Mouse (Mus musculus) hindbrain, embryonic 14.5 days (tissue): ENCODE results near the gene Lce1k. TPM values are rescaled to one million over a fixed set of nuclear protein-coding genes. Genes with fewer than 3 reads are reported as not detected.

ENCODE experiments used
- polyA plus RNA-seq: library from polyadenylated mRNA; unstranded; fragments of >200 nt; fragmentation: Nextera tagmentation; extraction: Ambion mirVana; gene quantifications from 2 replicates; pipeline ENCODE4 v1.2.1, GENCODE M21; 2014

Lce1k gene
- polyA plus RNA-seq, 1 experiment from 2014 or later = not detected

Other genes starting within 250 kb of the Lce1k start
- not detected in 2 replicates for gene Ivl, start 234.2 kb downstream of the Lce1k start, polyA plus RNA-seq
- gene Smcp, start 218.9 kb downstream of the Lce1k start, polyA plus RNA-seq = not detected in 2 replicates
- gene 2210017I01Rik, start 200.4 kb downstream of the Lce1k start, polyA plus RNA-seq = not detected in 2 replicates
- not detected in 2 replicates for gene Lce6a, start 186.2 kb downstream of the Lce1k start, polyA plus RNA-seq
- not detected in 2 replicates for gene Lce1a1, start 159.6 kb downstream of the Lce1k start, polyA plus RNA-seq
- gene Lce1b, start 151.0 kb downstream of the Lce1k start, polyA plus RNA-seq = not detected in 2 replicates
- not detected in 2 replicates for gene Lce1a2, start 137.6 kb downstream of the Lce1k start, polyA plus RNA-seq
- gene Lce1c, start 128.6 kb downstream of the Lce1k start, polyA plus RNA-seq = not detected in 2 replicates
- gene Lce1d, start 120.7 kb downstream of the Lce1k start, polyA plus RNA-seq = not detected in 2 replicates
- not detected in 2 replicates for gene Lce1e, start 98.8 kb downstream of the Lce1k start, polyA plus RNA-seq
- gene Lce1f, start 87.5 kb downstream of the Lce1k start, polyA plus RNA-seq = not detected in 2 replicates
- not detected in 2 replicates for gene Gm38119, start 68.8 kb downstream of the Lce1k start, polyA plus RNA-seq
- not detected in 2 replicates for gene Lce1g, start 55.6 kb downstream of the Lce1k start, polyA plus RNA-seq
- not detected in 2 replicates for gene Lce1h, start 42.8 kb downstream of the Lce1k start, polyA plus RNA-seq
- gene Lce1i, start 29.0 kb downstream of the Lce1k start, polyA plus RNA-seq = not detected in 2 replicates
- gene Lce1j, start 17.4 kb downstream of the Lce1k start, polyA plus RNA-seq = not detected in 2 replicates
- gene Kprp, start 19.4 kb upstream of the Lce1k start, polyA plus RNA-seq = not detected in 2 replicates
- gene Lce1l, start 43.4 kb upstream of the Lce1k start, polyA plus RNA-seq = not detected in 2 replicates
- gene 2310050C09Rik, start 62.3 kb upstream of the Lce1k start, polyA plus RNA-seq = not detected in 2 replicates
- gene Lce3a, start 118.3 kb upstream of the Lce1k start, polyA plus RNA-seq = not detected in 2 replicates
- gene Lce3b, start 125.1 kb upstream of the Lce1k start, polyA plus RNA-seq = not detected in 2 replicates
- gene Lce3c, start 136.6 kb upstream of the Lce1k start, polyA plus RNA-seq = not detected in 2 replicates
- not detected in 2 replicates for gene Lce3d, start 149.5 kb upstream of the Lce1k start, polyA plus RNA-seq
- not detected in 2 replicates for gene Lce3e, start 159.2 kb upstream of the Lce1k start, polyA plus RNA-seq
- gene Lce3f, start 184.3 kb upstream of the Lce1k start, polyA plus RNA-seq = not detected in 2 replicates
- 1.0 and 2.3 TPM in 2 replicates for gene Crct1, start 207.8 kb upstream of the Lce1k start, polyA plus RNA-seq
- gene Lce1m, start 211.2 kb upstream of the Lce1k start, polyA plus RNA-seq = not detected in 2 replicates